Mouse (Mus musculus) liver, postnatal 0 days (tissue): Measurements from ENCODE around the gene H2-DMb1.

ENCODE experiments used
- CTCF ChIP-seq: sonication (generic); IDR thresholded peaks from 2 replicates; pipeline ENCODE4 v1.5.1; 2016; ENCODE audit warnings: antibody characterized with exemption, low read depth
- EP300 ChIP-seq: IDR thresholded peaks from 2 replicates; pipeline ENCODE4 v1.6.1; 2016; ENCODE audit warnings: antibody characterized with exemption, low read depth, mild to moderate bottlenecking

DNA sequence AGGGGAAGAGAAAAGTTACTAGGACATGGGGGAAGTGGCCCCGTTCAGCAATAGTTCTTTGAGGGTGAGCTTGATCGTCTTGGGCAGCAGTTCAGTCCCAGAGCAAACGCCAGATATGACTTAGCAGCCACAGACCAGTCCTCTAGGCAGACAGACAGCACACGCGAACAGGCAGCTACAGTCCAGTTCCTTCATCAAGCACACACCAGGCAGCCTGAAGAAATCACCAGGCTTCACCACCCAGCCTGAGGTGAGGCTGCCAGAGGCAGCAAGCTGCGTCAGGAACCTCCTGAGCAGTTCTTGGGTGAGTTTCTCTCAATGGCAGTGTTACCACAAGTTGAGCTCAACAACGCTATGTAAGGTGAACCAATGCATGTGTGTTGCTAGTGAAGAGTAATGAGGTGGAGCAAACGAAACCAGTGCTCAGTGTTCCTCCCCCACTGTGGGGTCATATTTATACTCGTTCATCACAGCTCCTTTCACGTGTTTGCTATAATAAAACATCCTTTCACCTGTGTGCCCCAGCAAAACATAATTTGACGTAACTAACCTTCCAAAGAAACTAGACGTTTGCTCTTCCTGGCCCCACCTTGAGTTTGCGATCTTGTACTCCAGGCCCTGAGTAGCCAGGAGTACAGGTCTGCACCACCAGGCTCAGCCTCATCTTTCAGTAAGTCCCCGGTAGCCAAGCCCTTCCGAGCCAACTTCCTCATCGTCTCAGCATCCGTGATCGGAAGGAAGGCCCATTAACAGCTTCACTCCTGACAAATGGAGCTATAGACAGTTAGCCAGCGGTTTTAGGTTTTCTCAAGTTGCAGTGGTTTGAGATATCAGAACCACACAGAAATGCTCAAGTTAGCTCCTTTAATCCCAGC lies 22.6 kb upstream of the H2-DMb1 start:
- TF ChIP-seq CTCF (no peak), EP300 (no peak)
